Mouse (Mus musculus) heart, embryonic 13.5 days (tissue): Measurements from ENCODE around the gene Gmpr. TPM values are rescaled to one million over a fixed set of nuclear protein-coding genes. Genes with fewer than 3 reads are reported as not detected.

ENCODE experiments used
- ATAC-seq: fragments of 200-750 bp; cut with Nextera tagmentation; 2 replicates; pipeline ENCODE4 v1.8.0; 2017; ENCODE audit warnings: moderate TSS enrichment; ENCODE audit not compliant: insufficient number of reproducible peaks, low FRiP score, low TSS enrichment; ENCODE audit errors: extremely low read depth
- H3K27ac ChIP-seq: fragments of 300-500 bp; sonication (generic); replicated peaks from 2 replicates; pipeline ENCODE4 v1.5.1; 2015; ENCODE audit warnings: moderate library complexity, mild to moderate bottlenecking, inconsistent platforms
- H3K27me3 ChIP-seq: fragments of 300-500 bp; sonication (generic); replicated peaks from 2 replicates; pipeline ENCODE4 v1.6.1; 2015; ENCODE audit warnings: mild to moderate bottlenecking, inconsistent platforms
- H3K36me3 ChIP-seq: fragments of 300-500 bp; sonication (generic); 2 replicates; pipeline ENCODE4 v1.6.1; 2015; ENCODE audit warnings: mild to moderate bottlenecking, inconsistent platforms
- H3K4me1 ChIP-seq: fragments of 300-500 bp; sonication (generic); 2 replicates; pipeline ENCODE4 v1.6.1; 2015; ENCODE audit warnings: inconsistent platforms
- H3K4me2 ChIP-seq: fragments of 300-500 bp; sonication (generic); 2 replicates; pipeline ENCODE4 v1.6.1; 2015; ENCODE audit warnings: inconsistent platforms, mild to moderate bottlenecking, moderate library complexity
- H3K4me3 ChIP-seq: fragments of 300-500 bp; sonication (generic); 2 replicates; pipeline ENCODE4 v1.5.1; 2015; ENCODE audit warnings: moderate library complexity, mild to moderate bottlenecking, inconsistent platforms
- H3K9ac ChIP-seq: fragments of 300-500 bp; sonication (generic); 2 replicates; pipeline ENCODE4 v1.6.1; 2015; ENCODE audit warnings: inconsistent platforms, mild to moderate bottlenecking, moderate library complexity
- H3K9me3 ChIP-seq: fragments of 300-500 bp; sonication (generic); 2 replicates; pipeline ENCODE4 v1.6.1; 2016; ENCODE audit warnings: inconsistent platforms
- WGBS: fragments of 180-500 bp; shearing (Covaris S2); methylation state at CpG from one replicate; pipeline ENCODE4 v1.1.7; 2015; ENCODE audit warnings: mixed read lengths; 5-methylcytosine and 5-hydroxymethylcytosine counted together
- polyA plus RNA-seq: library from polyadenylated mRNA; unstranded; fragments of >200 nt; fragmentation: Nextera tagmentation; extraction: Ambion mirVana; gene quantifications from 2 replicates; pipeline ENCODE4 v1.2.1, GENCODE M21; 2015

Gene Gmpr
- polyA plus RNA-seq, 1 experiment from 2014 or later, result 179 TPM

- H3K4me1 ChIP-seq, result peaks cover 54% of the 10 kb centered on the region
- 0 out of 2 replicates have a peak, but pooled peaks cover 1% of the 10 kb centered on the region for H3K36me3 ChIP-seq
- H3K9me3 ChIP-seq, result no peaks in the 10 kb centered on the region
- H3K27ac ChIP-seq, result peak overlapping the region; percentile 89
- no peak overlapping the region for H3K4me3 ChIP-seq
- 47% methylated on average over 4 of the region's 4 CpGs for WGBS
- peak overlapping the region; percentile 47; the same call in 1 of the 2 replicates for H3K9ac ChIP-seq
- H3K4me2 ChIP-seq, result peak overlapping the region; percentile 20; the same call in 1 of the 2 replicates
- no peaks in the 10 kb centered on the region for H3K27me3 ChIP-seq
- no peak for ATAC-seq
These were observed 68.9 kb downstream of the Gmpr start for GRCm38 (mm10) chr13:45576185-45576584.

GRCm38 (mm10) chr13:45577366-45577765 lies 70.1 kb downstream of the Gmpr start:
- no peak overlapping the region for H3K4me2 ChIP-seq
- H3K4me3 ChIP-seq, result no peak overlapping the region
- peaks cover 45% of the 10 kb centered on the region for H3K4me1 ChIP-seq
- H3K27me3 ChIP-seq, result no peaks in the 10 kb centered on the region
- 0 out of 2 replicates have a peak, but pooled peaks cover 6% of the 10 kb centered on the region for H3K36me3 ChIP-seq
- no peak for ATAC-seq
- peak overlapping the region; percentile 89; the same call in 1 of the 2 replicates for H3K27ac ChIP-seq
- no peaks in the 10 kb centered on the region for H3K9me3 ChIP-seq
- no peak overlapping the region for H3K9ac ChIP-seq
- 44% methylated on average over 5 of the region's 5 CpGs for WGBS

GRCm38 (mm10) chr13:45577784-45578183 lies 70.5 kb downstream of the Gmpr start:
- Histone ChIP-seq H3K36me3 (0 out of 2 replicates have a peak, but pooled peaks cover 6% of the 10 kb centered on the region), H3K9me3 (no peaks in the 10 kb centered on the region), H3K27ac (peak overlapping the region; percentile 89; the same call in 1 of the 2 replicates), H3K4me2 (no peak overlapping the region), H3K4me1 (peaks cover 40% of the 10 kb centered on the region), H3K9ac (no peak overlapping the region), H3K4me3 (no peak overlapping the region), H3K27me3 (no peaks in the 10 kb centered on the region)
- no peak for ATAC-seq
- 30% methylated on average over 2 of the region's 2 CpGs for WGBS

- H3K9me3 ChIP-seq, result no peaks in the 10 kb centered on the region
- H3K36me3 ChIP-seq, result 0 out of 2 replicates have a peak, but pooled peaks cover 6% of the 10 kb centered on the region
- peaks cover 33% of the 10 kb centered on the region for H3K4me1 ChIP-seq
- no peaks in the 10 kb centered on the region for H3K27me3 ChIP-seq
- H3K4me2 ChIP-seq, result no peak overlapping the region
- no peak overlapping the region for H3K27ac ChIP-seq
- H3K4me3 ChIP-seq, result no peak overlapping the region
- no peak for ATAC-seq
- no peak overlapping the region for H3K9ac ChIP-seq
- 75% methylated on average over 3 of the region's 3 CpGs for WGBS
These were observed 72.5 kb downstream of the Gmpr start for GRCm38 (mm10) chr13:45579751-45580150.

GRCm38 (mm10) chr13:45582294-45582693 lies 75.0 kb downstream of the Gmpr start:
- Histone ChIP-seq H3K9ac (no peak overlapping the region), H3K27ac (no peak overlapping the region), H3K27me3 (no peaks in the 10 kb centered on the region), H3K4me1 (peaks cover 10% of the 10 kb centered on the region), H3K9me3 (no peaks in the 10 kb centered on the region), H3K4me3 (no peak overlapping the region), H3K4me2 (no peak overlapping the region), H3K36me3 (0 out of 2 replicates have a peak, but pooled peaks cover 6% of the 10 kb centered on the region)
- ATAC-seq, result no peak
- 82% methylated on average over 12 of the region's 12 CpGs for WGBS

- no peak overlapping the region for H3K9ac ChIP-seq
- H3K36me3 ChIP-seq, result 0 out of 2 replicates have a peak, but pooled peaks cover 6% of the 10 kb centered on the region
- no peaks in the 10 kb centered on the region for H3K9me3 ChIP-seq
- H3K27me3 ChIP-seq, result no peaks in the 10 kb centered on the region
- H3K4me1 ChIP-seq, result peaks cover 3% of the 10 kb centered on the region
- H3K4me3 ChIP-seq, result no peak overlapping the region
- ATAC-seq, result no peak
- no peak overlapping the region for H3K4me2 ChIP-seq
- H3K27ac ChIP-seq, result no peak overlapping the region
- 87% methylated on average over 5 of the region's 5 CpGs for WGBS
These were observed 75.8 kb downstream of the Gmpr start for GRCm38 (mm10) chr13:45583061-45583460.

GRCm38 (mm10) chr13:45590898-45591297 lies 83.7 kb downstream of the Gmpr start:
- peaks cover 17% of the 10 kb centered on the region for H3K4me1 ChIP-seq
- no peak overlapping the region for H3K27ac ChIP-seq
- no peaks in the 10 kb centered on the region for H3K9me3 ChIP-seq
- no peak overlapping the region for H3K4me2 ChIP-seq
- no peak for ATAC-seq
- H3K4me3 ChIP-seq, result no peak overlapping the region
- H3K27me3 ChIP-seq, result no peaks in the 10 kb centered on the region
- H3K36me3 ChIP-seq, result no peaks in the 10 kb centered on the region
- no peak overlapping the region for H3K9ac ChIP-seq

GRCm38 (mm10) chr13:45593914-45594313 lies 86.7 kb downstream of the Gmpr start:
- H3K4me1 ChIP-seq, result peaks cover 23% of the 10 kb centered on the region
- 85% methylated on average over 1 of the region's 1 CpGs for WGBS
- no peak overlapping the region for H3K4me2 ChIP-seq
- H3K4me3 ChIP-seq, result no peak overlapping the region
- H3K9me3 ChIP-seq, result no peaks in the 10 kb centered on the region
- H3K36me3 ChIP-seq, result no peaks in the 10 kb centered on the region
- no peak overlapping the region for H3K9ac ChIP-seq
- no peak overlapping the region for H3K27ac ChIP-seq
- H3K27me3 ChIP-seq, result no peaks in the 10 kb centered on the region
- ATAC-seq, result no peak

- Histone ChIP-seq H3K9me3 (no peaks in the 10 kb centered on the region), H3K27ac (no peak overlapping the region), H3K4me3 (no peak overlapping the region), H3K27me3 (no peaks in the 10 kb centered on the region), H3K9ac (no peak overlapping the region), H3K36me3 (no peaks in the 10 kb centered on the region), H3K4me2 (no peak overlapping the region), H3K4me1 (peaks cover 23% of the 10 kb centered on the region)
- ATAC-seq, result no peak
- 28% methylated on average over 7 of the region's 7 CpGs for WGBS
These were observed 88.2 kb downstream of the Gmpr start for GRCm38 (mm10) chr13:45595416-45595815.

- Histone ChIP-seq H3K9me3 (no peaks in the 10 kb centered on the region), H3K4me1 (peaks cover 16% of the 10 kb centered on the region), H3K27ac (no peak overlapping the region), H3K36me3 (no peaks in the 10 kb centered on the region), H3K27me3 (no peaks in the 10 kb centered on the region), H3K4me3 (no peak overlapping the region), H3K4me2 (no peak overlapping the region), H3K9ac (no peak overlapping the region)
- 87% methylated on average over 2 of the region's 2 CpGs for WGBS
- ATAC-seq, result no peak
These were observed 92.6 kb downstream of the Gmpr start for GRCm38 (mm10) chr13:45599831-45600230.

GRCm38 (mm10) chr13:45600443-45600842 lies 93.2 kb downstream of the Gmpr start:
- Histone ChIP-seq H3K27me3 (no peaks in the 10 kb centered on the region), H3K27ac (no peak overlapping the region), H3K4me1 (peaks cover 10% of the 10 kb centered on the region), H3K9me3 (no peaks in the 10 kb centered on the region), H3K4me2 (no peak overlapping the region), H3K4me3 (no peak overlapping the region), H3K36me3 (no peaks in the 10 kb centered on the region), H3K9ac (no peak overlapping the region)
- 52% methylated on average over 6 of the region's 6 CpGs for WGBS
- no peak for ATAC-seq
